Mouse (Mus musculus): ENCODE results near the gene Lmx1b. TPM values are rescaled to one million over a fixed set of nuclear protein-coding genes. Genes with fewer than 3 reads are reported as not detected.

Gene Lmx1b
- polyA plus RNA-seq, 1 experiment = not detected

- no peaks in the 10 kb centered on the region for H3K4me1 ChIP-seq (ENCODE audit: control insufficient read depth, insufficient read depth, insufficient read length)
- H3K4me3 ChIP-seq (ENCODE audit: extremely low read depth, insufficient read depth, insufficient read length) = no peak overlapping the region
- DNase-seq (ENCODE audit: low read depth in 1 of 2, low spot score in 2 of 2) = no peak
- no peaks in the 10 kb centered on the region for H3K36me3 ChIP-seq (ENCODE audit: control insufficient read depth, insufficient read depth, low read length)
- H3K27ac ChIP-seq (ENCODE audit: insufficient read depth, low read length) = no peak overlapping the region
- TF ChIP-seq CTCF (IDR thresholded peaks at IDR 0.05; ENCODE audit: extremely low read depth, insufficient read depth, insufficient read length, insufficient replicate concordance) = no peak
- TF ChIP-seq POLR2A (IDR thresholded peaks at IDR 0.05; ENCODE audit: low read depth, low read length) = no peak
- H3K27me3 ChIP-seq (ENCODE audit: control insufficient read depth, insufficient read depth, low read length) = no peaks in the 10 kb centered on the region
- 14% methylated on average over 7 of the region's 7 CpGs for WGBS
These were observed 18.9 kb upstream of the Lmx1b start for GRCm38 (mm10) chr2:33659288-33659629.

GRCm38 (mm10) chr2:33658602-33659287 is 18.4 kb upstream of the Lmx1b start:
- TF ChIP-seq POLR2A (IDR thresholded peaks at IDR 0.05; ENCODE audit: low read depth, low read length) (no peak), CTCF (IDR thresholded peaks at IDR 0.05; ENCODE audit: extremely low read depth, insufficient read depth, insufficient read length, insufficient replicate concordance) (no peak)
- WGBS = 43% methylated on average over 12 of the region's 12 CpGs

GRCm38 (mm10) chr2:33652517-33653198 is 12.3 kb upstream of the Lmx1b start:
- Histone ChIP-seq H3K36me3 (ENCODE audit: control insufficient read depth, insufficient read depth, low read length) (no peaks in the 10 kb centered on the region), H3K4me3 (ENCODE audit: extremely low read depth, insufficient read depth, insufficient read length) (no peak overlapping the region), H3K27me3 (ENCODE audit: control insufficient read depth, insufficient read depth, low read length) (peaks cover 4% of the 10 kb centered on the region; the same call in 1 of the 2 replicates), H3K4me1 (ENCODE audit: control insufficient read depth, insufficient read depth, insufficient read length) (no peaks in the 10 kb centered on the region), H3K27ac (ENCODE audit: insufficient read depth, low read length) (no peak overlapping the region)
- 79% methylated on average over 22 of the region's 22 CpGs for WGBS
- TF ChIP-seq CTCF (IDR thresholded peaks at IDR 0.05; ENCODE audit: extremely low read depth, insufficient read depth, insufficient read length, insufficient replicate concordance) (no peak), POLR2A (IDR thresholded peaks at IDR 0.05; ENCODE audit: low read depth, low read length) (no peak)
- no peak for DNase-seq (ENCODE audit: low read depth in 1 of 2, low spot score in 2 of 2)

More at GRCm38 (mm10) chr2:33658602-33659287, 18.4 kb upstream of the Lmx1b start:
- no peak overlapping the region for H3K4me3 ChIP-seq (ENCODE audit: extremely low read depth, insufficient read depth, insufficient read length)
- H3K36me3 ChIP-seq (ENCODE audit: control insufficient read depth, insufficient read depth, low read length) = no peaks in the 10 kb centered on the region
- no peaks in the 10 kb centered on the region for H3K4me1 ChIP-seq (ENCODE audit: control insufficient read depth, insufficient read depth, insufficient read length)
- H3K27ac ChIP-seq (ENCODE audit: insufficient read depth, low read length) = no peak overlapping the region
- no peaks in the 10 kb centered on the region for H3K27me3 ChIP-seq (ENCODE audit: control insufficient read depth, insufficient read depth, low read length)
- DNase-seq (ENCODE audit: low read depth in 1 of 2, low spot score in 2 of 2) = no peak

- DNase-seq (ENCODE audit: low read depth in 1 of 2, low spot score in 2 of 2) = no peak
- TF ChIP-seq CTCF (IDR thresholded peaks at IDR 0.05; ENCODE audit: extremely low read depth, insufficient read depth, insufficient read length, insufficient replicate concordance) = no peak
- TF ChIP-seq POLR2A (IDR thresholded peaks at IDR 0.05; ENCODE audit: low read depth, low read length) = no peak
- H3K27ac ChIP-seq (ENCODE audit: insufficient read depth, low read length) = no peak overlapping the region
- no peak overlapping the region for H3K4me3 ChIP-seq (ENCODE audit: extremely low read depth, insufficient read depth, insufficient read length)
- H3K27me3 ChIP-seq (ENCODE audit: control insufficient read depth, insufficient read depth, low read length) = peaks cover 13% of the 10 kb centered on the region
- H3K36me3 ChIP-seq (ENCODE audit: control insufficient read depth, insufficient read depth, low read length) = no peaks in the 10 kb centered on the region
- 61% methylated on average over 3 of the region's 3 CpGs for WGBS
- no peaks in the 10 kb centered on the region for H3K4me1 ChIP-seq (ENCODE audit: control insufficient read depth, insufficient read depth, insufficient read length)
These were observed 9.1 kb upstream of the Lmx1b start for GRCm38 (mm10) chr2:33649371-33649770.

DNA sequence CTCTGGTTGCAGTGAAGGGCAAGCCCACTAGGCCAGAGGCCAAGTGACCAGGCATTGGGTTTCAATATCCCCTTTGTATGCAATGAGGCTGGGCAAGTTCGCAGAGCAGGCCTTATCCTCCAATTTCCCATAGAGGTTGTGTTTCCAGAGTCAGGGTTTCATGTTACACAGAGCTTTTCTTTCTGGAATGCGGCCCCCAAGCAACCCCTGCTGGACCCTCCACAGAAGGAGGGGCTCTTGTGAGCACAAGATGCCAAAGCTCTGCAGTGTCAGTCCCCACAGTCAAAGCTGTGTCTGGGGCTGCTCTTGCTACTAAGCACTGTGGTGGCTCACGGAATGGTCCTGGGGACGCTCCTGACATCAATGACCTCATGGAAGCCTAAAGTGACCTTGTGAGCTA is 8.6 kb upstream of the Lmx1b start:
- 76% methylated on average over 4 of the region's 4 CpGs for WGBS
- Histone ChIP-seq H3K27ac (ENCODE audit: insufficient read depth, low read length) (no peak overlapping the region), H3K27me3 (ENCODE audit: control insufficient read depth, insufficient read depth, low read length) (peaks cover 16% of the 10 kb centered on the region), H3K4me1 (ENCODE audit: control insufficient read depth, insufficient read depth, insufficient read length) (no peaks in the 10 kb centered on the region), H3K36me3 (ENCODE audit: control insufficient read depth, insufficient read depth, low read length) (no peaks in the 10 kb centered on the region), H3K4me3 (ENCODE audit: extremely low read depth, insufficient read depth, insufficient read length) (no peak overlapping the region)
- no peak for DNase-seq (ENCODE audit: low read depth in 1 of 2, low spot score in 2 of 2)
- no peak for TF ChIP-seq CTCF (IDR thresholded peaks at IDR 0.05; ENCODE audit: extremely low read depth, insufficient read depth, insufficient read length, insufficient replicate concordance)

GRCm38 (mm10) chr2:33646283-33646550 is 5.9 kb upstream of the Lmx1b start:
- no peak for DNase-seq (ENCODE audit: low read depth in 1 of 2, low spot score in 2 of 2)
- 0 out of 2 replicates have a peak, but pooled peaks cover 2% of the 10 kb centered on the region for H3K4me1 ChIP-seq (ENCODE audit: control insufficient read depth, insufficient read depth, insufficient read length)
- 8% methylated on average over 3 of the region's 3 CpGs for WGBS
- no peaks in the 10 kb centered on the region for H3K36me3 ChIP-seq (ENCODE audit: control insufficient read depth, insufficient read depth, low read length)
- TF ChIP-seq CTCF (IDR thresholded peaks at IDR 0.05; ENCODE audit: extremely low read depth, insufficient read depth, insufficient read length, insufficient replicate concordance) (no peak), POLR2A (IDR thresholded peaks at IDR 0.05; ENCODE audit: low read depth, low read length) (no peak)
- peaks cover 34% of the 10 kb centered on the region for H3K27me3 ChIP-seq (ENCODE audit: control insufficient read depth, insufficient read depth, low read length)
- no peak overlapping the region for H3K27ac ChIP-seq (ENCODE audit: insufficient read depth, low read length)
- H3K4me3 ChIP-seq (ENCODE audit: extremely low read depth, insufficient read depth, insufficient read length) = no peak overlapping the region
